Mouse (Mus musculus): Measurements from ENCODE around the gene Etl4. TPM values are rescaled to one million over a fixed set of nuclear protein-coding genes. Genes with fewer than 3 reads are reported as not detected.

The Etl4 gene
- total and polyA plus RNA-seq, 3 experiments = 29.8 to 40.3 (median 36.0) TPM

- TF ChIP-seq EP300 (IDR thresholded peaks at IDR 0.05; ENCODE audit: insufficient read depth, low read depth, low read length) (no peak), CTCF (IDR thresholded peaks at IDR 0.05) (peak; percentile 30; the same call in 1 of the 2 replicates)
- Histone ChIP-seq H3K79me2 (replicated peaks; ENCODE audit: control insufficient read depth, insufficient read depth, low read length) (no peaks in the 10 kb centered on the region), H3K4me1 (ENCODE audit: control insufficient read depth, insufficient read depth, low read length) (no peaks in the 10 kb centered on the region), H3K36me3 (ENCODE audit: control insufficient read depth, insufficient read depth, low read length) (no peaks in the 10 kb centered on the region), H3K9ac (ENCODE audit: low read depth, low read length) (no peak overlapping the region), H3K4me3 (no peak overlapping the region), H3K27ac (no peak overlapping the region), H3K27me3 (ENCODE audit: control insufficient read depth, insufficient read depth, low read length) (no peaks in the 10 kb centered on the region)
- intact Hi-C loops (cut with DNase I) = no loop called here
- DNase-seq = no peak
- WGBS = 82% methylated on average over 2 of the region's 2 CpGs
These were observed 569.6 kb downstream of the Etl4 start for GRCm38 (mm10) chr2:20479199-20479598.

- no peak overlapping the region for H3K9ac ChIP-seq (ENCODE audit: low read depth, low read length)
- intact Hi-C loops (cut with DNase I) = no loop called here
- H3K4me1 ChIP-seq (ENCODE audit: control insufficient read depth, insufficient read depth, low read length) = no peaks in the 10 kb centered on the region
- H3K27ac ChIP-seq = no peak overlapping the region
- H3K4me3 ChIP-seq = no peak overlapping the region
- TF ChIP-seq CTCF (IDR thresholded peaks at IDR 0.05) (no peak), EP300 (IDR thresholded peaks at IDR 0.05; ENCODE audit: insufficient read depth, low read depth, low read length) (no peak), POLR2A (IDR thresholded peaks at IDR 0.05; ENCODE audit: insufficient read depth, low read depth, low read length) (no peak)
- 8% methylated on average over 2 of the region's 2 CpGs for WGBS
- H3K27me3 ChIP-seq (ENCODE audit: control insufficient read depth, insufficient read depth, low read length) = no peaks in the 10 kb centered on the region
- no peaks in the 10 kb centered on the region for H3K36me3 ChIP-seq (ENCODE audit: control insufficient read depth, insufficient read depth, low read length)
- no peaks in the 10 kb centered on the region for H3K79me2 ChIP-seq (replicated peaks; ENCODE audit: control insufficient read depth, insufficient read depth, low read length)
- no peak for DNase-seq
These were observed 576.7 kb downstream of the Etl4 start for GRCm38 (mm10) chr2:20486137-20486788.

- H3K36me3 ChIP-seq (ENCODE audit: control insufficient read depth, insufficient read depth, low read length) = no peaks in the 10 kb centered on the region
- intact Hi-C loops (cut with DNase I) = no loop called here
- H3K27me3 ChIP-seq (ENCODE audit: control insufficient read depth, insufficient read depth, low read length) = no peaks in the 10 kb centered on the region
- TF ChIP-seq CTCF (IDR thresholded peaks at IDR 0.05) (no peak), POLR2A (IDR thresholded peaks at IDR 0.05; ENCODE audit: insufficient read depth, low read depth, low read length) (no peak), EP300 (IDR thresholded peaks at IDR 0.05; ENCODE audit: insufficient read depth, low read depth, low read length) (no peak)
- no peak overlapping the region for H3K9ac ChIP-seq (ENCODE audit: low read depth, low read length)
- no peak overlapping the region for H3K4me3 ChIP-seq
- no peak overlapping the region for H3K27ac ChIP-seq
- H3K4me1 ChIP-seq (ENCODE audit: control insufficient read depth, insufficient read depth, low read length) = no peaks in the 10 kb centered on the region
- no peak for DNase-seq
- H3K79me2 ChIP-seq (replicated peaks; ENCODE audit: control insufficient read depth, insufficient read depth, low read length) = no peaks in the 10 kb centered on the region
- 63% methylated on average over 3 of the region's 3 CpGs for WGBS
These were observed 579.5 kb downstream of the Etl4 start for GRCm38 (mm10) chr2:20489090-20489489.

GRCm38 (mm10) chr2:20492125-20492524 lies 582.5 kb downstream of the Etl4 start:
- Histone ChIP-seq H3K36me3 (ENCODE audit: control insufficient read depth, insufficient read depth, low read length) (no peaks in the 10 kb centered on the region), H3K4me1 (ENCODE audit: control insufficient read depth, insufficient read depth, low read length) (peaks cover 7% of the 10 kb centered on the region), H3K4me3 (no peak overlapping the region), H3K27me3 (ENCODE audit: control insufficient read depth, insufficient read depth, low read length) (no peaks in the 10 kb centered on the region), H3K9ac (ENCODE audit: low read depth, low read length) (no peak overlapping the region), H3K79me2 (replicated peaks; ENCODE audit: control insufficient read depth, insufficient read depth, low read length) (no peaks in the 10 kb centered on the region), H3K27ac (no peak overlapping the region)
- TF ChIP-seq EP300 (IDR thresholded peaks at IDR 0.05; ENCODE audit: insufficient read depth, low read depth, low read length) = no peak
- no peak for TF ChIP-seq POLR2A (IDR thresholded peaks at IDR 0.05; ENCODE audit: insufficient read depth, low read depth, low read length)
- TF ChIP-seq CTCF (IDR thresholded peaks at IDR 0.05) = peak; percentile 55
- intact Hi-C loops (cut with DNase I) = loop anchor here (5.0 to 10.0 kb wide), 4 partner anchors 45 to 365 kb away; no protein-coding TSS in a partner anchor
- no peak for DNase-seq
- 52% methylated on average over 2 of the region's 2 CpGs for WGBS

- WGBS = 69% methylated on average over 2 of the region's 2 CpGs
- TF ChIP-seq CTCF (IDR thresholded peaks at IDR 0.05) (no peak), POLR2A (IDR thresholded peaks at IDR 0.05; ENCODE audit: insufficient read depth, low read depth, low read length) (no peak), EP300 (IDR thresholded peaks at IDR 0.05; ENCODE audit: insufficient read depth, low read depth, low read length) (no peak)
- intact Hi-C loops (cut with DNase I) = loop anchor here (1.0 to 10.0 kb wide), 6 partner anchors 25 to 367 kb away; no protein-coding TSS in a partner anchor
- Histone ChIP-seq H3K27me3 (ENCODE audit: control insufficient read depth, insufficient read depth, low read length) (no peaks in the 10 kb centered on the region), H3K36me3 (ENCODE audit: control insufficient read depth, insufficient read depth, low read length) (no peaks in the 10 kb centered on the region), H3K79me2 (replicated peaks; ENCODE audit: control insufficient read depth, insufficient read depth, low read length) (no peaks in the 10 kb centered on the region), H3K4me3 (no peak overlapping the region), H3K4me1 (ENCODE audit: control insufficient read depth, insufficient read depth, low read length) (peaks cover 7% of the 10 kb centered on the region), H3K27ac (no peak overlapping the region), H3K9ac (ENCODE audit: low read depth, low read length) (no peak overlapping the region)
- DNase-seq = no peak
These were observed 584.2 kb downstream of the Etl4 start for GRCm38 (mm10) chr2:20493806-20494205.

- intact Hi-C loops (cut with DNase I) = loop anchor here (1.0 to 10.0 kb wide), 6 partner anchors 24 to 367 kb away; no protein-coding TSS in a partner anchor
- no peak overlapping the region for H3K27ac ChIP-seq
- 19% methylated on average over 3 of the region's 3 CpGs for WGBS
- no peaks in the 10 kb centered on the region for H3K79me2 ChIP-seq (replicated peaks; ENCODE audit: control insufficient read depth, insufficient read depth, low read length)
- no peaks in the 10 kb centered on the region for H3K27me3 ChIP-seq (ENCODE audit: control insufficient read depth, insufficient read depth, low read length)
- H3K4me3 ChIP-seq = no peak overlapping the region
- H3K4me1 ChIP-seq (ENCODE audit: control insufficient read depth, insufficient read depth, low read length) = peaks cover 7% of the 10 kb centered on the region
- H3K36me3 ChIP-seq (ENCODE audit: control insufficient read depth, insufficient read depth, low read length) = no peaks in the 10 kb centered on the region
- no peak overlapping the region for H3K9ac ChIP-seq (ENCODE audit: low read depth, low read length)
- TF ChIP-seq EP300 (IDR thresholded peaks at IDR 0.05; ENCODE audit: insufficient read depth, low read depth, low read length) = peak; percentile 73; the same call in 1 of the 2 replicates
- peak; percentile 90 for TF ChIP-seq CTCF (IDR thresholded peaks at IDR 0.05)
- TF ChIP-seq POLR2A (IDR thresholded peaks at IDR 0.05; ENCODE audit: insufficient read depth, low read depth, low read length) = no peak
- DNase-seq = peak; percentile 55 to 58
These were observed 585.1 kb downstream of the Etl4 start for GRCm38 (mm10) chr2:20494666-20495065.

Measured in heart, adult 2 months (tissue).